Mouse (Mus musculus): ENCODE results near the gene St3gal3.
A peak's percentile ranks its signal among the peaks of the same experiment; 100 is the strongest.

The St3gal3 gene

GRCm38 (mm10) chr4:118134485-118135365 lies at the start of gene St3gal3:
Gene St3gal3, minus strand, starts transcription at chr4:118134914.
- TF ChIP-seq GATA4 (IDR thresholded peaks at IDR 0.05; ENCODE audit: insufficient replicate concordance, low read length): peak; percentile 20; the same call in 1 of the 2 replicates

DNA sequence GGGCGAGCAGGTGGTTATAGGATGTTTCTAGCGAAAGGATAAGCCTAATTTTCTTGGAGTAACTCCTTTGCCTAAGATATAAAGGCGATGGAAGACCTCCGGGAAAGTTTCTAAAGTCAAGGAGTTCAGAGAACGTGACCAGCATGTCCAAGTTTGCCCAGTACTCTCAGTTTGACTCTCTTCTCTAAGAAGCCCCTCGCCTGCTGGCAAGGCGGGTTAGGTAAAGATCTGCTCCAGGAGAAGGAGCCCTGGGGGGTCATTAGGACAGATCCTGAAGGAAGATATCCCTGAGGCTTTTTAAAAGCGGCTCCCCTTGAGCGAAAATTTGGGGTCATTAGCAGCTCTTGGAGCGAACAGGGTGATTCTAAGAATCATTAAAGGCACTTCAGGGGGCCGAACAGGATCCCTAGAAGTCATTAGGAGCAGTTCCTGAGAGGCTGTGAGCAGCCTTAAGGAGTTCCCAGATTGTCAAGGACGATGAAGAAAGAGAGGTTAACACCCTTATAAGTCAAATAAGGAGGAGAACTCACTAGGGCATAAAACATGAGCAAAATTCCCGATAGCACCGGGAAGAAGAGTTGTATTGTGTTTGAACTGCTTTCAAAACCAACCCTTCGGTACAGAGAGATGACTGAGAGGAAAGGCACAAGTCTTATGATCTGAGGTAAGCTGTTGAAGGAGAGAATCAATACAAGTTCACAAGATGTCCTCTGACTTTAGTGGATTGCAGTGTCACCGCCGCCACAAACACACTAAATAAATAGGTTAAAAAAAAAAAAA lies 45.8 kb upstream of the St3gal3 start:
- no peak for TF ChIP-seq GATA4 (IDR thresholded peaks at IDR 0.05; ENCODE audit: insufficient replicate concordance, low read length)

DNA sequence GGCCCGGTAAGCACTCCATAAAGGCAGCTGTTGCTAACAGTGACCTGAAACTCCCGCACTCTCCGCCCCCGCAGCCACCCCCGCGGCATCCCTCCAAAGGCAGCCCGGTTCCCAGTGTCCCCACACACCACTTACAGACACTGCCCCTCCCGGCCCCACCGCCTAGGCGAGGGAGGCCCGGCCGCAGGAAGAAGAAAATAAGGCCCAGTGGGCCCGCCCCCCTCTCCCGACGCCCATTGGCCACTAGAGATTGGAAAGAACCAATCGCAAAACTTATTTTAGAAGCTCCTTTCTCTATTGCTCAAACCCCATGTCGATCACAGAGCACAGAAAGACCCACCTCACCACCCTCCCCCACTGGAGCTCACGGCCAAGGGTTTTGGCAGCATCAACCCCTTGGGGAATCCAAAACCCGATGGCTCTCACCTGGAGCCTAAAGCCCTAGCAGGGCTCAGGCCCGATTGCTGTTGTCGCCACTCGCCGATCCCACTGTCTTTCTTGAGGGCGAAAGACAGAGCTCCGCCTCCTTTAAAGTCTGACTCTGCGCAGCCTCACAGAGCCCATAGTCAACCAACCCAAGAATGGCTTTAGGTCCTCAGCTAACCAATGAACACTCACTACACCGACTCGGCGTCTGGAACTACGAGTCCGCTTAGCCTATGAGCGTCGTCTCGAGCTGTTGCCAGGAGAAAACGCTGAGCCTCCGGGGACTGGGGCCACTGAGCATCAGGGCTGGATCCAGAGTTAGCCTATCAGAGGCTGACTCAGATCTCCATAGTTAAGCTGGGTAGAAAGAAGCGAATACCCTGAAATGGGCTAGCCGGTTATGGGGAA lies 45.0 kb upstream of the St3gal3 start, which contains the start of gene Kdm4a:
Gene Kdm4a, minus strand, starts transcription at position 577 of the 834 bp plus-strand sequence.
- TF ChIP-seq GATA4 (IDR thresholded peaks at IDR 0.05; ENCODE audit: insufficient replicate concordance, low read length): peak; percentile 14; the same call in 1 of the 2 replicates

- TF ChIP-seq GATA4 (IDR thresholded peaks at IDR 0.05; ENCODE audit: insufficient replicate concordance, low read length): no peak
Measured at GRCm38 (mm10) chr4:118178952-118179466, 44.3 kb upstream of the St3gal3 start.

- no peak for TF ChIP-seq GATA4 (IDR thresholded peaks at IDR 0.05; ENCODE audit: insufficient replicate concordance, low read length)
Measured at GRCm38 (mm10) chr4:118172461-118172860, 37.7 kb upstream of the St3gal3 start.

DNA sequence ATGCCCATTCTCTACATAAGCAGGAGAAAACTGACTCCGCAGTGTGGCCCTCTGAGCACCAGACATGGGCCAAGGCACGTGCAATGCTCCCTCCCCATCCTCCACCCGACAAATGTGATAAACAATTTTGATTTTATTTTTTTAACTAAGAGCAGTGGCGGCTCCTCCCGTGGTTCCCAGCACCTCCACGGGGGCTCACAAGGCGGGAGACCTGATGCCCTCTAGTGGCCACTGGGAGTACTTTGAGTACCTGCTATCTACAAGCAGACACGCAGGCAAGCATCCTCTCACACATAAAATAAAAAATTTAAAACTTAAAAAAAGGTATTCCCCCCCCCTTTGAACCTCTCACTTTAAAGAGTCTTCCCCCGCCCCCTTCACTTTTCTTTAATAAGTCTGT lies 36.3 kb upstream of the St3gal3 start:
- no peak for TF ChIP-seq GATA4 (IDR thresholded peaks at IDR 0.05; ENCODE audit: insufficient replicate concordance, low read length)

DNA sequence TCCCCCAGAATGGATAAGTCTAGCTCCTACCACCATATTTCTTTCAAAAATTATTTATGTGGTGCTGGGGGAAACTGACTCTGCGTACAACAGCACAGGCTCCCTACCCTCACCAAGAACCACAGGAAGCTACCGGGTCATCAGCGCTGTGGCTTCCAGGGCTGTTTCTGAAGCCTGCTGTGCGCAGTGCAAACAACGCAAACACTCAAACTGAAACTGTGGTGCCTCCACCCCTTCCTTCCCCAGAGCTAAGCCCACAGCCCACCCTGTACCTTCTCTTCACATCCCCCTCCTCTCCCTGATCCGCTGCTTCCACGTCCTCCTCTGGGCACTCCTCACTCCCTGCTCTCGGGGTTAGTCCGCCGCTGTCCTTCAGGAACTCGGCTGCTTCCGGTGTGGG lies 27.4 kb upstream of the St3gal3 start:
- TF ChIP-seq GATA4 (IDR thresholded peaks at IDR 0.05; ENCODE audit: insufficient replicate concordance, low read length): no peak

GRCm38 (mm10) chr4:118157666-118158065 lies 23.0 kb upstream of the St3gal3 start:
- no peak for TF ChIP-seq GATA4 (IDR thresholded peaks at IDR 0.05; ENCODE audit: insufficient replicate concordance, low read length)

DNA sequence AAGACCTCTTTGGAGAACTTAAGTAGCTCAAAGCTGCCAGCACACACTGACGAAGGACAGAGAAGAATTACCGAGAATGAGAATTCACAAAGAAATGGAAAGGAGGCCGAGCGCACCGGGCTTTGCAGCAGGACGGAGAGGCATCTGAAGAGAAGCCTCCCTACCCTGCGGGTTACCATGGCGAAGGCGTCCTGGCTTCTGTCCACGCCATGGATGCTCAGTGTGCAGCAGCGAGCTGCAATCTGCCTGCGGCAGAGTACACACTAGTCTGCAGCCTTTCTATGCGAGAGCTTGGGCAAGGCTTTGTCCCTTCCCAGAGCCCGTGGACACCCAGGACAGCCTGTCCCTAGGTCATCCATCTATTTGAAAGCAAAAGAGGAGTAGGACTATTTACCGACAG lies 21.8 kb upstream of the St3gal3 start:
- TF ChIP-seq GATA4 (IDR thresholded peaks at IDR 0.05; ENCODE audit: insufficient replicate concordance, low read length): no peak

GRCm38 (mm10) chr4:118154889-118155288 lies 20.2 kb upstream of the St3gal3 start:
- TF ChIP-seq GATA4 (IDR thresholded peaks at IDR 0.05; ENCODE audit: insufficient replicate concordance, low read length): no peak

GRCm38 (mm10) chr4:118152020-118152785 lies 17.5 kb upstream of the St3gal3 start:
- TF ChIP-seq GATA4 (IDR thresholded peaks at IDR 0.05; ENCODE audit: insufficient replicate concordance, low read length): no peak

- no peak for TF ChIP-seq GATA4 (IDR thresholded peaks at IDR 0.05; ENCODE audit: insufficient replicate concordance, low read length)
Measured at GRCm38 (mm10) chr4:118150804-118151203, 16.1 kb upstream of the St3gal3 start.

DNA sequence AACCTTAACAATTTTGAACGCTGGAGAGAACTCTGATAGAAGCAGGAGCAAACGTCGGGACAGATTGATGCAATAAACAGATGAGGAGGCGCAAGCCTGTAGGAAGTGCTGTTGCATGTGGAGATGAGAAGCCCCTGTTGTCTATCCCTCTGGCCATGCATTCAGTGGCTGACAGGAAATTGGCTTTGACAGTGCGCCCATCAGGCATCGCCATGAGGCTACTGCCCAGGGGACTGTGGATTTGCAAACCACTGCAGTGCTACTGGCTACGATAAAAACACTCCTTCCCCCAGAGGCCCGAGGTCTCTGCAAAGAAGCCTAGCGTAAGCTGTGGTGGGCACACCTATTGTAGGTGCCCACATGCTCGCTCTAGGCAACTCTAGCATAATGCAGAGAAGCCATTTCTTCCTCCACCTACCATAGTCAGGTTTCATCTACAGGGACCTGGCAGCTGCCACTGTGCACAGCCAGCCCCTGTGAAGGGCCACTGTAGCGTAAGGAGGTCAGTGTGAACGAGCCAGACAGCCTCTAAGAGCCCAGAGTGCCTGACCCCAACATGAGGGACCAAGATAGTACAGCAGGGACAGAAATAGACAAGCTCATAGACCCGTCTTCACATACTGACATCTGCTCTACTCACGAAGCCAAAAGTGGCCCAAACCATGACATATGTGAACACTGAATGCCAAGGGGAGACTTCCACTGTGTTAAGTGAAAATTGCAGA lies 15.4 kb upstream of the St3gal3 start:
- no peak for TF ChIP-seq GATA4 (IDR thresholded peaks at IDR 0.05; ENCODE audit: insufficient replicate concordance, low read length)
